Mouse (Mus musculus) testis, adult 2 months (tissue): ENCODE results near the gene Rasgrf2.

Experiments used
- CTCF ChIP-seq: fragments of 200-500 bp; IDR thresholded peaks from 2 replicates; pipeline ENCODE4 v1.5.1; 2012; ENCODE audit warnings: low read depth, mild to moderate bottlenecking, inconsistent platforms, low read length, moderate library complexity; ENCODE audit not compliant: control insufficient read depth, insufficient read depth, insufficient replicate concordance
- POLR2A ChIP-seq: fragments of 200-500 bp; IDR thresholded peaks from 2 replicates; pipeline ENCODE4 v1.6.1; 2012; ENCODE audit warnings: low read depth, mild to moderate bottlenecking, inconsistent platforms, low read length, moderate library complexity; ENCODE audit not compliant: control insufficient read depth

DNA sequence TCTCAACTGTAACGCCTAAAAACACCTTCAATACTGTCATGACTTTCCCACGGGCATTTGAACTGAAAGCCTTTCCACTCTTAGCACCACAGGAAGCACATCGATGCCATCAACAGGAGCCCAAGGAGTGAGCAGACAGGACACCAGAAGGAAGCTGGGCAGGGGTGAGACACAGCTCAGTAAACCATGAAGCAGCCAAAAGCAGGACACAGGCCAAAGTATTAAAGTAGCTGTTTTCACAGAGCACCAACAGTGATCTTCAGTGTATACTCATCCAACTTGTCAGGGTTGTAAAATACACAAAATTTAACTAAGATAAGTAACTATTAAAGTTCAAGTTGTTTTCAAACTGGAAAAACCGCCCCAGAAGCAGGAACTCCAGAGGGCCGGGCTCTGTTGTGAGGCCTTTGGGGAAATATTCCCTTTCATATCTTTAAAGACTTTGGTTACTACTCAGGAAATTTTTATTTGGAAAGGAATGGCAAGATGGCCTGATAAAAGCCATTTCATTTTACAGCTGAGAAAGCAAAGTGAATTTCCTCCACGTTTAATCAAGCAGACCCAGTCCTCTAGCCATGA, 37.7 kb downstream of the Rasgrf2 start:
- TF ChIP-seq CTCF = no peak
- no peak for TF ChIP-seq POLR2A
